Mouse (Mus musculus): ENCODE measurements at regions not wholly inside any gene's neighbourhood (a gene's known extent, or its start where the extent isn't known, plus 50 kb on each side); places are given as distances from the start of the nearest gene placed in this dataset.

GRCm38 (mm10) chr13:102352073-102352854, 341.1 kb upstream of the Cd180 start:
- peak; percentile 43 to 50 for DNase-seq (ENCODE audit: low spot score in 2 of 2)

- peak; percentile 28 to 68 for DNase-seq (ENCODE audit: low spot score in 2 of 2)
These were observed 337.8 kb upstream of the Cd180 start for GRCm38 (mm10) chr13:102355569-102355968.

GRCm38 (mm10) chr13:102372451-102373082, 320.8 kb upstream of the Cd180 start:
- DNase-seq (ENCODE audit: low spot score in 2 of 2), result no peak

- DNase-seq (ENCODE audit: low spot score in 2 of 2), result no peak
These were observed 312.7 kb upstream of the Cd180 start for GRCm38 (mm10) chr13:102380667-102381066.

- peak; percentile 2 to 10 for DNase-seq (ENCODE audit: low spot score in 2 of 2)
These were observed 301.4 kb upstream of the Cd180 start for GRCm38 (mm10) chr13:102391911-102392310.

GRCm38 (mm10) chr13:102392868-102393661, 300.3 kb upstream of the Cd180 start:
- DNase-seq (ENCODE audit: low spot score in 2 of 2), result no peak

- no peak for DNase-seq (ENCODE audit: low spot score in 2 of 2)
These were observed 299.7 kb upstream of the Cd180 start for GRCm38 (mm10) chr13:102393662-102393970.

GRCm38 (mm10) chr13:102394057-102394456, 299.3 kb upstream of the Cd180 start:
- no peak for DNase-seq (ENCODE audit: low spot score in 2 of 2)

GRCm38 (mm10) chr13:102397411-102397810, 295.9 kb upstream of the Cd180 start:
- no peak for DNase-seq (ENCODE audit: low spot score in 2 of 2)

GRCm38 (mm10) chr13:102411840-102412239, 281.5 kb upstream of the Cd180 start:
- no peak for DNase-seq (ENCODE audit: low spot score in 2 of 2)

- DNase-seq (ENCODE audit: low spot score in 2 of 2), result no peak
These were observed 258.9 kb upstream of the Cd180 start for GRCm38 (mm10) chr13:102434372-102434954.

GRCm38 (mm10) chr13:102442676-102443075, 250.7 kb upstream of the Cd180 start:
- no peak for DNase-seq (ENCODE audit: low spot score in 2 of 2)

GRCm38 (mm10) chr13:102447310-102447709, 246.0 kb upstream of the Cd180 start:
- no peak for DNase-seq (ENCODE audit: low spot score in 2 of 2)

GRCm38 (mm10) chr13:102449416-102450121, 243.8 kb upstream of the Cd180 start:
- no peak for DNase-seq (ENCODE audit: low spot score in 2 of 2)

- DNase-seq (ENCODE audit: low spot score in 2 of 2), result no peak
These were observed 242.2 kb upstream of the Cd180 start for GRCm38 (mm10) chr13:102451176-102451575.

- no peak for DNase-seq (ENCODE audit: low spot score in 2 of 2)
These were observed 234.6 kb upstream of the Cd180 start for GRCm38 (mm10) chr13:102458711-102459110.

- no peak for DNase-seq (ENCODE audit: low spot score in 2 of 2)
These were observed 229.4 kb upstream of the Cd180 start for GRCm38 (mm10) chr13:102463993-102464392.

- no peak for DNase-seq (ENCODE audit: low spot score in 2 of 2)
These were observed 211.5 kb upstream of the Cd180 start for GRCm38 (mm10) chr13:102481906-102482305.

- DNase-seq (ENCODE audit: low spot score in 2 of 2), result no peak
These were observed 210.9 kb upstream of the Cd180 start for GRCm38 (mm10) chr13:102482451-102482850.

- DNase-seq (ENCODE audit: low spot score in 2 of 2), result no peak
These were observed 205.8 kb upstream of the Cd180 start for GRCm38 (mm10) chr13:102487416-102488097.

GRCm38 (mm10) chr13:102491370-102491769, 202.0 kb upstream of the Cd180 start:
- no peak for DNase-seq (ENCODE audit: low spot score in 2 of 2)
